Mouse (Mus musculus): ENCODE data around the gene Krtap4-8. TPM values are rescaled to one million over a fixed set of nuclear protein-coding genes. Genes with fewer than 3 reads are reported as not detected.
"Not testable (repeated sequence)": the region's sequence is repeated elsewhere in the genome, so short reads cannot be mapped to it uniquely, and the experiment has no call there.

Krtap4-8 gene
- polyA plus RNA-seq (2012; ENCODE audit: insufficient read depth, insufficient read length, low replicate concordance, missing spikeins) = not detected in 2 replicates

GRCm38 (mm10) chr11:99780604-99781003 is at the start of gene Krtap4-8:
Gene Krtap4-8, minus strand, starts transcription at chr11:99780704.
- no peak within 1 kb of the TSS for H3K4me3 ChIP-seq (ENCODE audit: insufficient read depth, low read depth, low read length)
- H3K27ac ChIP-seq (ENCODE audit: insufficient read depth, low read depth, low read length) = no peak within 1 kb of the TSS
- no peaks in the 10 kb centered on the region for H3K4me1 ChIP-seq (ENCODE audit: control insufficient read depth, insufficient read depth, low read length)
- TF ChIP-seq POLR2A (IDR thresholded peaks at IDR 0.05; ENCODE audit: insufficient read depth, low read depth, low read length) (no peak), CTCF (IDR thresholded peaks at IDR 0.05; ENCODE audit: insufficient read depth, low read depth, low read length) (no peak)
- WGBS = 97% methylated on average over 2 of the region's 2 CpGs

- not testable (repeated sequence) for H3K27ac ChIP-seq (ENCODE audit: insufficient read depth, low read depth, low read length); H3K4me1 ChIP-seq (ENCODE audit: control insufficient read depth, insufficient read depth, low read length); H3K4me3 ChIP-seq (ENCODE audit: insufficient read depth, low read depth, low read length)
- 89% methylated on average over 2 of the region's 2 CpGs for WGBS
Measured at GRCm38 (mm10) chr11:99815566-99815965, 35.1 kb upstream of the Krtap4-8 start, which contains the start of gene Gm11564. Gene Gm11564, minus strand, starts transcription at chr11:99815666.

- not testable (repeated sequence) for H3K4me3 ChIP-seq (ENCODE audit: insufficient read depth, low read depth, low read length); H3K4me1 ChIP-seq (ENCODE audit: control insufficient read depth, insufficient read depth, low read length); H3K27ac ChIP-seq (ENCODE audit: insufficient read depth, low read depth, low read length)
Measured at GRCm38 (mm10) chr11:99809792-99810191, 29.3 kb upstream of the Krtap4-8 start, which contains the start of gene Krtap4-13. Gene Krtap4-13, minus strand, starts transcription at chr11:99809892.

GRCm38 (mm10) chr11:99804346-99804745 is 23.8 kb upstream of the Krtap4-8 start, which contains the start of gene Gm11554:
Gene Gm11554, minus strand, starts transcription at chr11:99804446.
- not testable (repeated sequence) for H3K4me3 ChIP-seq (ENCODE audit: insufficient read depth, low read depth, low read length); H3K27ac ChIP-seq (ENCODE audit: insufficient read depth, low read depth, low read length); H3K4me1 ChIP-seq (ENCODE audit: control insufficient read depth, insufficient read depth, low read length)
- no CpG with 5 or more reads among the region's 1 CpGs for WGBS

- WGBS = no CpG with 5 or more reads among the region's 1 CpGs
- H3K4me1 ChIP-seq (ENCODE audit: control insufficient read depth, insufficient read depth, low read length); H3K4me3 ChIP-seq (ENCODE audit: insufficient read depth, low read depth, low read length); H3K27ac ChIP-seq (ENCODE audit: insufficient read depth, low read depth, low read length): not testable (repeated sequence)
Measured at GRCm38 (mm10) chr11:99798832-99799231, 18.3 kb upstream of the Krtap4-8 start, which contains the start of gene Gm11569. Gene Gm11569, minus strand, starts transcription at chr11:99798932.

GRCm38 (mm10) chr11:99793367-99793766 is 12.9 kb upstream of the Krtap4-8 start, which contains the start of gene Gm11596:
Gene Gm11596, minus strand, starts transcription at chr11:99793467.
- 84% methylated on average over 2 of the region's 2 CpGs for WGBS
- TF ChIP-seq POLR2A (IDR thresholded peaks at IDR 0.05; ENCODE audit: insufficient read depth, low read depth, low read length) (no peak), CTCF (IDR thresholded peaks at IDR 0.05; ENCODE audit: insufficient read depth, low read depth, low read length) (no peak)
- H3K27ac ChIP-seq (ENCODE audit: insufficient read depth, low read depth, low read length) = no peak within 1 kb of the TSS
- peaks cover 3% of the 10 kb centered on the region; the same call in 1 of the 2 replicates for H3K4me1 ChIP-seq (ENCODE audit: control insufficient read depth, insufficient read depth, low read length)
- H3K4me3 ChIP-seq (ENCODE audit: insufficient read depth, low read depth, low read length) = no peak within 1 kb of the TSS

GRCm38 (mm10) chr11:99784900-99785299 is 4.4 kb upstream of the Krtap4-8 start, which contains the start of gene Krtap4-9:
Gene Krtap4-9, plus strand, starts transcription at chr11:99785200.
- H3K4me3 ChIP-seq (ENCODE audit: insufficient read depth, low read depth, low read length); H3K27ac ChIP-seq (ENCODE audit: insufficient read depth, low read depth, low read length); H3K4me1 ChIP-seq (ENCODE audit: control insufficient read depth, insufficient read depth, low read length): not testable (repeated sequence)

GRCm38 (mm10) chr11:99778401-99778800 is 2.1 kb downstream of the Krtap4-8 start:
- Histone ChIP-seq H3K4me1 (ENCODE audit: control insufficient read depth, insufficient read depth, low read length) (no peaks in the 10 kb centered on the region), H3K27ac (ENCODE audit: insufficient read depth, low read depth, low read length) (no peak overlapping the region), H3K4me3 (ENCODE audit: insufficient read depth, low read depth, low read length) (no peak overlapping the region)
- TF ChIP-seq CTCF (IDR thresholded peaks at IDR 0.05; ENCODE audit: insufficient read depth, low read depth, low read length) (no peak), POLR2A (IDR thresholded peaks at IDR 0.05; ENCODE audit: insufficient read depth, low read depth, low read length) (no peak)
- WGBS = 61% methylated on average over 7 of the region's 7 CpGs

- not testable (repeated sequence) for H3K4me1 ChIP-seq (ENCODE audit: control insufficient read depth, insufficient read depth, low read length); H3K27ac ChIP-seq (ENCODE audit: insufficient read depth, low read depth, low read length); H3K4me3 ChIP-seq (ENCODE audit: insufficient read depth, low read depth, low read length)
Measured at GRCm38 (mm10) chr11:99772813-99773212, 7.7 kb downstream of the Krtap4-8 start, which contains the start of gene Gm11595. Gene Gm11595, minus strand, starts transcription at chr11:99772913.

GRCm38 (mm10) chr11:99768410-99768809 is 12.1 kb downstream of the Krtap4-8 start:
- H3K27ac ChIP-seq (ENCODE audit: insufficient read depth, low read depth, low read length) = no peak overlapping the region
- WGBS = 83% methylated on average over 2 of the region's 2 CpGs
- TF ChIP-seq POLR2A (IDR thresholded peaks at IDR 0.05; ENCODE audit: insufficient read depth, low read depth, low read length) = no peak
- TF ChIP-seq CTCF (IDR thresholded peaks at IDR 0.05; ENCODE audit: insufficient read depth, low read depth, low read length) = no peak

More at GRCm38 (mm10) chr11:99768410-99768809, 12.1 kb downstream of the Krtap4-8 start:
- no peaks in the 10 kb centered on the region for H3K4me1 ChIP-seq (ENCODE audit: control insufficient read depth, insufficient read depth, low read length)
- H3K4me3 ChIP-seq (ENCODE audit: insufficient read depth, low read depth, low read length) = no peak overlapping the region
